Mouse (Mus musculus) ES-Bruce4 (cell line): ENCODE results near the gene Lrmda.

Experiments
- CTCF ChIP-seq: IDR thresholded peaks from one replicate; pipeline ENCODE4 v1.8.1; 2011; ENCODE audit warnings: low read depth, low read length
- EP300 ChIP-seq: IDR thresholded peaks from 2 replicates; pipeline ENCODE4 v1.6.1; 2011; ENCODE audit warnings: low read depth, low read length; ENCODE audit not compliant: insufficient read depth
- POLR2A ChIP-seq: IDR thresholded peaks from one replicate; pipeline ENCODE4 v1.8.1; 2011; ENCODE audit warnings: low read length; ENCODE audit not compliant: insufficient read depth

DNA sequence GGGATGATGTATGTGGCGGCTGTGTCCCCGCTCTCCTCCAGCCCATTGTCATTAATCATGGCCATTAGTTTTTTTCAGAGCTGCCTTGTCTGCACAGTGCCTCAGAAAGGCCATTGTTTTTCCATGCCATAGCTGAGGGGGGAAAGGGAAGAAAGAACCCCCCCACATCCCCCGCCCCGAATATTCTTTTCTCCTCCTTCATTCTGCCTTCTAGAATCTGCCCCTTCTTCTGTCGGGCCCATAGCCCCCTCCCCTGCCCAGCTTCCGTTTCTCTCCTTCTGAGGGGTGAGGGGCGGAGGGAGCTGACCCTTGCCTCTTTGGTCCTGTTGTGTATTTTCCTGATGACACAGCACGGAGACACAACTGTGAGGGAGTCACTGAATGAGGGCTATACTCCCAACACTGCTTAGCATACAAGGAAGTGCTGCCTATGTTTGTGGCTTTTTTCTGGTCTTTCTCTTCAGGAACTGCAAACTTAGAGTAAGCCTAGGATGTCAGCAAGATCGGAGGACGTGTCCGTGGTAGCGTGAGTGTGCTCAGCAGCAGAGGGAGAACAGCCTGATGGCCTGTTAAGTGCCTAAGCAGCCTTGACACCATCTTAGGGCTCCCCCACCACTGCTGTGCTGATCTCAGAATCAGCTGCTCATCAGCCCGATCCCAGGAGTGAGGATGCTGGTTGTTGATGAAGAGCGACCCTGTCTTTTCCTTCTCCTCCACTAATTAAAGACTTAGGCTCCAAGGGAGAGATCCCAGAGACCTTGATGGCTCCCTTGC, 149.5 kb downstream of the Lrmda start:
- no peak for TF ChIP-seq EP300
- TF ChIP-seq CTCF: no peak
- no peak for TF ChIP-seq POLR2A
